Mouse (Mus musculus): ENCODE measurements around the gene Tec. TPM values are rescaled to one million over a fixed set of nuclear protein-coding genes. Genes with fewer than 3 reads are reported as not detected.

Tec gene
- total and polyA plus RNA-seq, 3 experiments: 7.9 to 25.9 (median 20.1) TPM

GRCm38 (mm10) chr5:72709976-72710375, 158.3 kb downstream of the Tec start:
- Histone ChIP-seq H3K27me3 (replicated peaks) (no peaks in the 10 kb centered on the region), H3K27ac (ENCODE audit: insufficient read depth, low read depth) (no peak overlapping the region), H3K9me3 (replicated peaks; ENCODE audit: low read length) (peaks cover 3% of the 10 kb centered on the region), H3K36me3 (replicated peaks in 1 of 2; ENCODE audit: control insufficient read depth in 1 of 2, insufficient read depth in 1 of 2, low read length in 1 of 2) (no peaks in the 10 kb centered on the region), H3K4me1 (ENCODE audit: control insufficient read depth in 1 of 2, insufficient read depth in 2 of 2) (no peaks in the 10 kb centered on the region), H3K9ac (ENCODE audit: insufficient read depth, low read depth) (no peak overlapping the region), H3K4me2 (ENCODE audit: insufficient read depth, low read depth, poor library complexity, severe bottlenecking) (no peak overlapping the region), H3K79me2 (replicated peaks; ENCODE audit: control insufficient read depth, extremely low read depth, insufficient read depth, poor library complexity, severe bottlenecking) (no peaks in the 10 kb centered on the region), H3K4me3 (replicated peaks in 1 of 3; ENCODE audit: low read depth in 2 of 3, low read length in 2 of 3, poor library complexity in 1 of 3) (no peak overlapping the region)
- dilution Hi-C loops (cut with MboI; ENCODE audit: extremely low pct_ligation_motif_present, extremely low pct_unique_long_range_greater_than_20kb, low sequenced_read_pairs) (no loop called here), in situ Hi-C loops (cut with MboI; ENCODE audit: low pct_ligation_motif_present, low pct_unique_long_range_greater_than_20kb, low sequenced_read_pairs) (loop anchor here (25.0 kb wide), 1 partner anchor 373 kb away; no protein-coding TSS in a partner anchor)
- no peak for TF ChIP-seq POLR2AphosphoS2 (IDR thresholded peaks at IDR 0.05; ENCODE audit: low read depth, low read length)
- no peak for TF ChIP-seq RAD21 (IDR thresholded peaks at IDR 0.05; ENCODE audit: low read depth, low read length)
- TF ChIP-seq SMC3 (IDR thresholded peaks at IDR 0.05; ENCODE audit: low read depth, low read length): no peak
- DNase-seq (ENCODE audit: extremely low read depth): no peak

DNA sequence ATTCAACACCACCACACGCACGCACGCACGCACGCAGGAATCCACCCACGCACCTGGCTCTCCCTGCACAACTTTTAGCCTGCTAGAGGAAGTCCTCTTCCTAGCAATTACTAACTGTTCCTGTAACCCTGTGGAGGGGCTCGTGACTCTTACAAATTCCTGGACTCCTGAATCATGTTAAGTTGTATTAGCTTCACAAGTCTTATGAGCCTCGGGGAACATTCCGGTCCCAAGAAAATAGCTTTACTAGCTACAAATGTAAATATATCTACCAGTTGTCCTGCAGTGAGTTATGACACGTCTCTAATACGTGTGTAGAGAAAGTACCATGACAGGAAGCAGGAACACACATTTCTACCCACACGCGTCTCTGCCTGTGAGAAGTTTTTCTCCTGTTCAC, 158.8 kb downstream of the Tec start:
- peaks cover 3% of the 10 kb centered on the region for H3K9me3 ChIP-seq (replicated peaks; ENCODE audit: low read length)
- no peaks in the 10 kb centered on the region for H3K4me1 ChIP-seq (ENCODE audit: control insufficient read depth in 1 of 2, insufficient read depth in 2 of 2)
- no peaks in the 10 kb centered on the region for H3K79me2 ChIP-seq (replicated peaks; ENCODE audit: control insufficient read depth, extremely low read depth, insufficient read depth, poor library complexity, severe bottlenecking)
- DNase-seq (ENCODE audit: extremely low read depth): no peak
- no peak for TF ChIP-seq HCFC1 (IDR thresholded peaks at IDR 0.05; ENCODE audit: low read depth, low read length)
- no peak for TF ChIP-seq IRF4 (IDR thresholded peaks at IDR 0.05; ENCODE audit: low read depth, low read length)
- TF ChIP-seq MXI1 (IDR thresholded peaks at IDR 0.05; ENCODE audit: low read depth, low read length): no peak
- TF ChIP-seq ZKSCAN1 (IDR thresholded peaks at IDR 0.05; ENCODE audit: borderline replicate concordance, low read depth, low read length): no peak
- no peak for TF ChIP-seq ZNF384 (IDR thresholded peaks at IDR 0.05; ENCODE audit: low read depth, low read length)
- no peak for TF ChIP-seq MEF2A (IDR thresholded peaks at IDR 0.05; ENCODE audit: borderline replicate concordance, low read depth, low read length)
- no peak for TF ChIP-seq EP300 (IDR thresholded peaks at IDR 0.05; ENCODE audit: low read length)
- H3K27me3 ChIP-seq (replicated peaks): no peaks in the 10 kb centered on the region
- dilution Hi-C loops (cut with MboI; ENCODE audit: extremely low pct_ligation_motif_present, extremely low pct_unique_long_range_greater_than_20kb, low sequenced_read_pairs) (no loop called here), in situ Hi-C loops (cut with MboI; ENCODE audit: low pct_ligation_motif_present, low pct_unique_long_range_greater_than_20kb, low sequenced_read_pairs) (loop anchor here (25.0 kb wide), 1 partner anchor 372 kb away; no protein-coding TSS in a partner anchor)
- H3K4me2 ChIP-seq (ENCODE audit: insufficient read depth, low read depth, poor library complexity, severe bottlenecking): no peak overlapping the region
- no peak overlapping the region for H3K9ac ChIP-seq (ENCODE audit: insufficient read depth, low read depth)
- no peak overlapping the region for H3K4me3 ChIP-seq (replicated peaks in 1 of 3; ENCODE audit: low read depth in 2 of 3, low read length in 2 of 3, poor library complexity in 1 of 3)
- no peak overlapping the region for H3K27ac ChIP-seq (ENCODE audit: insufficient read depth, low read depth)
- no peaks in the 10 kb centered on the region for H3K36me3 ChIP-seq (replicated peaks in 1 of 2; ENCODE audit: control insufficient read depth in 1 of 2, insufficient read depth in 1 of 2, low read length in 1 of 2)

- no peaks in the 10 kb centered on the region for H3K4me1 ChIP-seq (ENCODE audit: control insufficient read depth in 1 of 2, insufficient read depth in 2 of 2)
- H3K9me3 ChIP-seq (replicated peaks; ENCODE audit: low read length): peaks cover 3% of the 10 kb centered on the region
- no peak overlapping the region for H3K9ac ChIP-seq (ENCODE audit: insufficient read depth, low read depth)
- H3K27ac ChIP-seq (ENCODE audit: insufficient read depth, low read depth): no peak overlapping the region
- in situ Hi-C loops (cut with MboI; ENCODE audit: low pct_ligation_motif_present, low pct_unique_long_range_greater_than_20kb, low sequenced_read_pairs): loop anchor here (25.0 kb wide), 1 partner anchor 369 kb away; no protein-coding TSS in a partner anchor
- H3K36me3 ChIP-seq (replicated peaks in 1 of 2; ENCODE audit: control insufficient read depth in 1 of 2, insufficient read depth in 1 of 2, low read length in 1 of 2): no peaks in the 10 kb centered on the region
- no peak overlapping the region for H3K4me2 ChIP-seq (ENCODE audit: insufficient read depth, low read depth, poor library complexity, severe bottlenecking)
- no peak overlapping the region for H3K4me3 ChIP-seq (replicated peaks in 1 of 3; ENCODE audit: low read depth in 2 of 3, low read length in 2 of 3, poor library complexity in 1 of 3)
- H3K79me2 ChIP-seq (replicated peaks; ENCODE audit: control insufficient read depth, extremely low read depth, insufficient read depth, poor library complexity, severe bottlenecking): no peaks in the 10 kb centered on the region
- dilution Hi-C loops (cut with MboI; ENCODE audit: extremely low pct_ligation_motif_present, extremely low pct_unique_long_range_greater_than_20kb, low sequenced_read_pairs): no loop called here
- H3K27me3 ChIP-seq (replicated peaks): no peaks in the 10 kb centered on the region
- DNase-seq (ENCODE audit: extremely low read depth): no peak
- TF ChIP-seq KAT2A (IDR thresholded peaks at IDR 0.05; ENCODE audit: insufficient replicate concordance, low read length) (no peak), ZMIZ1 (IDR thresholded peaks at IDR 0.05; ENCODE audit: low read depth, low read length) (no peak), MAZ (IDR thresholded peaks at IDR 0.05; ENCODE audit: low read depth, low read length) (no peak), CTCF (conservative IDR thresholded peaks at IDR 0.05 in 1 of 2, IDR thresholded peaks at IDR 0.05 in 1 of 2; ENCODE audit: low read depth in 2 of 2, low read length in 2 of 2) (no peak), USF2 (conservative IDR thresholded peaks at IDR 0.05; ENCODE audit: low read depth, low read length) (no peak), TCF12 (IDR thresholded peaks at IDR 0.05; ENCODE audit: low read depth, low read length) (no peak), ELF1 (IDR thresholded peaks at IDR 0.05; ENCODE audit: low read depth, low read length) (no peak), USF1 (IDR thresholded peaks at IDR 0.05; ENCODE audit: low read depth, low read length) (no peak), ETS1 (conservative IDR thresholded peaks at IDR 0.05; ENCODE audit: low read depth, low read length) (no peak), MEF2A (IDR thresholded peaks at IDR 0.05; ENCODE audit: borderline replicate concordance, low read depth, low read length) (no peak), NRF1 (IDR thresholded peaks at IDR 0.05; ENCODE audit: low read depth, low read length) (no peak), SMC3 (IDR thresholded peaks at IDR 0.05; ENCODE audit: low read depth, low read length) (no peak), POLR2AphosphoS2 (IDR thresholded peaks at IDR 0.05; ENCODE audit: low read depth, low read length) (no peak), CHD2 (IDR thresholded peaks at IDR 0.05; ENCODE audit: low read length) (no peak), TBP (conservative IDR thresholded peaks at IDR 0.05; ENCODE audit: low read depth, low read length) (no peak), RCOR1 (conservative IDR thresholded peaks at IDR 0.05; ENCODE audit: low read depth, low read length) (no peak), ZC3H11A (IDR thresholded peaks at IDR 0.05; ENCODE audit: low read depth, low read length) (no peak), JUN (IDR thresholded peaks at IDR 0.05; ENCODE audit: insufficient read depth, low read depth, low read length) (no peak), HCFC1 (IDR thresholded peaks at IDR 0.05; ENCODE audit: low read depth, low read length) (no peak), GABPA (IDR thresholded peaks at IDR 0.05; ENCODE audit: insufficient replicate concordance, low read depth, low read length) (no peak)
Observed at GRCm38 (mm10) chr5:72706722-72707121, 161.6 kb downstream of the Tec start.

Measured in CH12.LX (cell line).